Mouse (Mus musculus): Measurements from ENCODE around the gene Msh2. TPM values are rescaled to one million over a fixed set of nuclear protein-coding genes. Genes with fewer than 3 reads are reported as not detected.

Msh2 gene
- polyA plus RNA-seq, 1 experiment from 2014 or later: 56.0 TPM

GRCm38 (mm10) chr17:87677656-87678055 is 5.5 kb downstream of the Msh2 start:
- Histone ChIP-seq H3K4me3 (ENCODE audit: low read depth, low read length) (no peak overlapping the region), H3K27ac (ENCODE audit: low read depth) (no peak overlapping the region), H3K36me3 (ENCODE audit: insufficient read depth) (peaks cover 34% of the 10 kb centered on the region), H3K4me2 (no peak overlapping the region), H3K4me1 (ENCODE audit: insufficient read depth) (0 out of 2 replicates have a peak, but pooled peaks cover 4% of the 10 kb centered on the region), H3K9me3 (ENCODE audit: low read depth, low read length) (no peaks in the 10 kb centered on the region), H3K27me3 (ENCODE audit: insufficient read depth, low read length) (no peaks in the 10 kb centered on the region), H3K9ac (no peak overlapping the region)
- DNase-seq (no peak), ATAC-seq (ENCODE audit: insufficient read depth) (no peak)
- no peak for TF ChIP-seq CTCF (IDR thresholded peaks at IDR 0.05; ENCODE audit: low read depth)
- WGBS: 93% methylated on average over 8 of the region's 8 CpGs

- Histone ChIP-seq H3K4me1 (ENCODE audit: insufficient read depth) (no peaks in the 10 kb centered on the region), H3K27ac (ENCODE audit: low read depth) (no peak overlapping the region), H3K9ac (no peak overlapping the region), H3K9me3 (ENCODE audit: low read depth, low read length) (no peaks in the 10 kb centered on the region), H3K4me3 (ENCODE audit: low read depth, low read length) (no peak overlapping the region), H3K36me3 (ENCODE audit: insufficient read depth) (peaks cover 61% of the 10 kb centered on the region), H3K27me3 (ENCODE audit: insufficient read depth, low read length) (no peaks in the 10 kb centered on the region), H3K4me2 (no peak overlapping the region)
- no peak for TF ChIP-seq CTCF (IDR thresholded peaks at IDR 0.05; ENCODE audit: low read depth)
- ATAC-seq (ENCODE audit: insufficient read depth): no peak
- no peak for DNase-seq
- WGBS: 89% methylated on average over 8 of the region's 8 CpGs
These were observed 17.1 kb downstream of the Msh2 start for GRCm38 (mm10) chr17:87689217-87689616.

- DNase-seq: peak; percentile 78
- WGBS: 85% methylated on average over 5 of the region's 5 CpGs
- peak; percentile 77 for TF ChIP-seq CTCF (IDR thresholded peaks at IDR 0.05; ENCODE audit: low read depth)
- ATAC-seq (ENCODE audit: insufficient read depth): no peak; the same call in 1 of the 2 replicates
- peaks cover 58% of the 10 kb centered on the region for H3K36me3 ChIP-seq (ENCODE audit: insufficient read depth)
- no peak overlapping the region for H3K4me2 ChIP-seq
- H3K9ac ChIP-seq: no peak overlapping the region
- no peaks in the 10 kb centered on the region for H3K9me3 ChIP-seq (ENCODE audit: low read depth, low read length)
- H3K4me3 ChIP-seq (ENCODE audit: low read depth, low read length): no peak overlapping the region
- H3K4me1 ChIP-seq (ENCODE audit: insufficient read depth): no peaks in the 10 kb centered on the region
- no peak overlapping the region for H3K27ac ChIP-seq (ENCODE audit: low read depth)
- no peaks in the 10 kb centered on the region for H3K27me3 ChIP-seq (ENCODE audit: insufficient read depth, low read length)
These were observed 19.8 kb downstream of the Msh2 start for GRCm38 (mm10) chr17:87691958-87692357.

GRCm38 (mm10) chr17:87695874-87696465 is 23.8 kb downstream of the Msh2 start:
- WGBS: 92% methylated on average over 11 of the region's 11 CpGs
- Histone ChIP-seq H3K9ac (no peak overlapping the region), H3K27ac (ENCODE audit: low read depth) (no peak overlapping the region), H3K4me1 (ENCODE audit: insufficient read depth) (no peaks in the 10 kb centered on the region), H3K4me3 (ENCODE audit: low read depth, low read length) (no peak overlapping the region), H3K9me3 (ENCODE audit: low read depth, low read length) (no peaks in the 10 kb centered on the region), H3K4me2 (no peak overlapping the region), H3K36me3 (ENCODE audit: insufficient read depth) (peaks cover 47% of the 10 kb centered on the region), H3K27me3 (ENCODE audit: insufficient read depth, low read length) (no peaks in the 10 kb centered on the region)
- no peak for TF ChIP-seq CTCF (IDR thresholded peaks at IDR 0.05; ENCODE audit: low read depth)
- ATAC-seq (ENCODE audit: insufficient read depth): no peak
- DNase-seq: no peak

- Histone ChIP-seq H3K36me3 (ENCODE audit: insufficient read depth) (peaks cover 49% of the 10 kb centered on the region), H3K9ac (no peak overlapping the region), H3K4me3 (ENCODE audit: low read depth, low read length) (no peak overlapping the region), H3K4me2 (no peak overlapping the region), H3K4me1 (ENCODE audit: insufficient read depth) (no peaks in the 10 kb centered on the region), H3K27ac (ENCODE audit: low read depth) (no peak overlapping the region), H3K27me3 (ENCODE audit: insufficient read depth, low read length) (no peaks in the 10 kb centered on the region), H3K9me3 (ENCODE audit: low read depth, low read length) (no peaks in the 10 kb centered on the region)
- DNase-seq (no peak), ATAC-seq (ENCODE audit: insufficient read depth) (no peak)
- TF ChIP-seq CTCF (IDR thresholded peaks at IDR 0.05; ENCODE audit: low read depth): no peak
- 85% methylated on average over 6 of the region's 6 CpGs for WGBS
These were observed 24.7 kb downstream of the Msh2 start for GRCm38 (mm10) chr17:87696814-87697213.

GRCm38 (mm10) chr17:87698996-87699765 is 27.1 kb downstream of the Msh2 start:
- ATAC-seq (ENCODE audit: insufficient read depth) (no peak), DNase-seq (no peak)
- no peaks in the 10 kb centered on the region for H3K9me3 ChIP-seq (ENCODE audit: low read depth, low read length)

GRCm38 (mm10) chr17:87700101-87700500 is 28.0 kb downstream of the Msh2 start:
- DNase-seq (no peak), ATAC-seq (ENCODE audit: insufficient read depth) (no peak)
- 80% methylated on average over 8 of the region's 8 CpGs for WGBS
- Histone ChIP-seq H3K4me2 (no peak overlapping the region), H3K4me3 (ENCODE audit: low read depth, low read length) (no peak overlapping the region), H3K4me1 (ENCODE audit: insufficient read depth) (no peaks in the 10 kb centered on the region), H3K27me3 (ENCODE audit: insufficient read depth, low read length) (no peaks in the 10 kb centered on the region), H3K9me3 (ENCODE audit: low read depth, low read length) (no peaks in the 10 kb centered on the region), H3K27ac (ENCODE audit: low read depth) (no peak overlapping the region), H3K36me3 (ENCODE audit: insufficient read depth) (peaks cover 54% of the 10 kb centered on the region), H3K9ac (no peak overlapping the region)
- TF ChIP-seq CTCF (IDR thresholded peaks at IDR 0.05; ENCODE audit: low read depth): no peak

More at GRCm38 (mm10) chr17:87698996-87699765, 27.1 kb downstream of the Msh2 start:
- TF ChIP-seq CTCF (IDR thresholded peaks at IDR 0.05; ENCODE audit: low read depth): no peak
- H3K27me3 ChIP-seq (ENCODE audit: insufficient read depth, low read length): no peaks in the 10 kb centered on the region
- peaks cover 50% of the 10 kb centered on the region for H3K36me3 ChIP-seq (ENCODE audit: insufficient read depth)
- H3K4me1 ChIP-seq (ENCODE audit: insufficient read depth): no peaks in the 10 kb centered on the region
- H3K4me2 ChIP-seq: no peak overlapping the region
- no peak overlapping the region for H3K9ac ChIP-seq
- H3K27ac ChIP-seq (ENCODE audit: low read depth): no peak overlapping the region
- H3K4me3 ChIP-seq (ENCODE audit: low read depth, low read length): no peak overlapping the region
- 73% methylated on average over 16 of the region's 16 CpGs for WGBS
